In genomic region chr2:132093298-132093697, GRCm38 (mm10) we compare ENCODE assay signal across 26 mouse cellular contexts. TPM values are rescaled to one million over a fixed set of nuclear protein-coding genes. Genes with fewer than 3 reads are reported as not detected.
DNase-seq lines count a peak whose midpoint lies in the region; ATAC-seq lines count a peak whose summit lies in the region.
"Had no signal": no experiment of that assay in that cellular context is flagged by ENCODE, and none has a peak within 500 bp of the region (broad histone marks: within the 10 kb centered on the region; RNA-seq: fewer than 3 reads in every experiment).

No protein-coding gene starts in this region.

- peak overlapping the region; percentile 34; the same call in 1 of the 2 replicates for H3K27ac ChIP-seq in liver, embryonic 15.5 days (replicated peaks)
- H3K27ac ChIP-seq in liver, embryonic 12.5 days = no peak overlapping the region
- peak overlapping the region; percentile 85 for H3K27ac ChIP-seq in brown adipose tissue, adult 24 weeks (replicated peaks; ENCODE audit: low read depth, low read length)
- no peak overlapping the region for H3K27ac ChIP-seq in midbrain, embryonic 16.5 days (ENCODE audit: low read length)
- H3K27ac ChIP-seq: heart, embryonic 15.5 days; hindbrain, embryonic 12.5 days; limb, embryonic 13.5 days; midbrain, embryonic 13.5 days had no signal

- H3K9ac ChIP-seq in liver, embryonic 15.5 days = no peak overlapping the region
- H3K9ac ChIP-seq in liver, embryonic 12.5 days = no peak overlapping the region
- no peak overlapping the region for H3K9ac ChIP-seq in midbrain, embryonic 16.5 days (ENCODE audit: low read depth, low read length)
- H3K9ac ChIP-seq: heart, embryonic 15.5 days; hindbrain, embryonic 12.5 days; limb, embryonic 13.5 days; midbrain, embryonic 13.5 days had no signal

- no peak overlapping the region for H3K4me3 ChIP-seq in liver, embryonic 15.5 days (replicated peaks)
- no peak overlapping the region for H3K4me3 ChIP-seq in liver, embryonic 12.5 days
- H3K4me3 ChIP-seq in brown adipose tissue, adult 24 weeks (ENCODE audit: insufficient read depth, low read depth, low read length) = no peak overlapping the region
- H3K4me3 ChIP-seq in midbrain, embryonic 16.5 days (ENCODE audit: low read depth, low read length) = no peak overlapping the region
- H3K4me3 ChIP-seq: heart, embryonic 10.5 days; heart, embryonic 15.5 days; hindbrain, embryonic 12.5 days; limb, embryonic 13.5 days; megakaryocyte, embryonic 14.5 days; midbrain, embryonic 13.5 days had no signal

- H3K36me3 ChIP-seq in liver, embryonic 15.5 days (replicated peaks) = no peaks in the 10 kb centered on the region
- H3K36me3 ChIP-seq in liver, embryonic 12.5 days = peaks cover 10% of the 10 kb centered on the region
- H3K36me3 ChIP-seq in midbrain, embryonic 16.5 days (ENCODE audit: control insufficient read depth, insufficient read depth, low read length) = peaks cover 8% of the 10 kb centered on the region

- no peaks in the 10 kb centered on the region for H3K27me3 ChIP-seq in liver, embryonic 15.5 days
- no peaks in the 10 kb centered on the region for H3K27me3 ChIP-seq in liver, embryonic 12.5 days (replicated peaks)
- no peaks in the 10 kb centered on the region for H3K27me3 ChIP-seq in midbrain, embryonic 16.5 days (ENCODE audit: control insufficient read depth, insufficient read depth, low read depth, low read length)
- H3K27me3 ChIP-seq: heart, embryonic 15.5 days; hindbrain, embryonic 12.5 days; limb, embryonic 13.5 days; midbrain, embryonic 13.5 days had no signal

- WGBS in liver, embryonic 15.5 days (ENCODE audit: insufficient replicate concordance) = 73% methylated on average over 1 of the region's 1 CpGs
- WGBS in liver, embryonic 12.5 days (ENCODE audit: insufficient replicate concordance) = 76% methylated on average over 1 of the region's 1 CpGs
- 95% methylated on average over 1 of the region's 1 CpGs for WGBS in midbrain, embryonic 16.5 days

- peak; percentile 77 for DNase-seq in adipocyte (ENCODE audit: low spot score)
- no peak for DNase-seq in kidney, postnatal 10 days
- DNase-seq: adrenal gland, postnatal 10 days; B cell, adult 2 months; cerebellum, adult 18-20 months; cerebellum, postnatal 10 days; gastrocnemius, postnatal 14 days; heart, adult 11 months; kidney, adult 18-20 months; kidney, postnatal 4 days; lung, adult 2 months; lung, postnatal 14 days; right cerebral cortex, postnatal 4 days; thymus, postnatal 4 days had no signal

- no peak for ATAC-seq in liver, embryonic 15.5 days (ENCODE audit: insufficient read depth)
- no peak for ATAC-seq in liver, embryonic 12.5 days
- ATAC-seq in megakaryocyte progenitor cell, adult 5-6 weeks (replicated peaks; ENCODE audit: poor library complexity) = peak; percentile 29
- ATAC-seq in midbrain, embryonic 16.5 days = no peak
- ATAC-seq: forebrain, embryonic 14.5 days; midbrain, embryonic 13.5 days had no signal

- peaks cover 22% of the 10 kb centered on the region for H3K4me1 ChIP-seq in liver, embryonic 15.5 days (replicated peaks)
- peaks cover 28% of the 10 kb centered on the region for H3K4me1 ChIP-seq in liver, embryonic 12.5 days
- H3K4me1 ChIP-seq in brown adipose tissue, adult 24 weeks (ENCODE audit: control insufficient read depth, insufficient read depth, insufficient read length, low read length) = peaks cover 13% of the 10 kb centered on the region
- no peaks in the 10 kb centered on the region for H3K4me1 ChIP-seq in midbrain, embryonic 16.5 days (ENCODE audit: control insufficient read depth, insufficient read depth, low read length)
- H3K4me1 ChIP-seq: hindbrain, embryonic 12.5 days; limb, embryonic 13.5 days; midbrain, embryonic 13.5 days had no signal

- H3K4me2 ChIP-seq in liver, embryonic 15.5 days = no peak overlapping the region
- no peak overlapping the region for H3K4me2 ChIP-seq in liver, embryonic 12.5 days
- H3K4me2 ChIP-seq in midbrain, embryonic 16.5 days (ENCODE audit: low read length) = no peak overlapping the region
- H3K4me2 ChIP-seq: heart, embryonic 15.5 days; hindbrain, embryonic 12.5 days; limb, embryonic 13.5 days; midbrain, embryonic 13.5 days had no signal

- no peaks in the 10 kb centered on the region for H3K9me3 ChIP-seq in liver, embryonic 15.5 days (replicated peaks)
- H3K9me3 ChIP-seq in liver, embryonic 12.5 days (replicated peaks) = no peaks in the 10 kb centered on the region
- no peaks in the 10 kb centered on the region for H3K9me3 ChIP-seq in midbrain, embryonic 16.5 days (replicated peaks; ENCODE audit: control insufficient read depth, low read length, poor library complexity, severe bottlenecking)
- H3K9me3 ChIP-seq: heart, embryonic 10.5 days; heart, embryonic 15.5 days; hindbrain, embryonic 12.5 days; limb, embryonic 13.5 days; megakaryocyte, embryonic 14.5 days; midbrain, embryonic 13.5 days had no signal

RNA-seq across cellular contexts. Expression of gene Slc23a2, which starts 51.6 kb away (rescaled TPM):
- polyA plus RNA-seq in liver, embryonic 15.5 days (2015; fragmentation: Nextera tagmentation; extraction: Ambion mirVana) = 3.0 and 3.7 TPM in 2 replicates
- polyA plus RNA-seq in liver, embryonic 12.5 days (2016; fragmentation: Nextera tagmentation; extraction: Ambion mirVana) = 3.0 and 5.1 TPM in 2 replicates
- polyA plus RNA-seq in brown adipose tissue, adult 24 weeks (2012; ENCODE audit: insufficient read depth, insufficient read length, missing spikeins) = 4.5 and 12.3 TPM in 2 replicates
- total RNA-seq in megakaryocyte progenitor cell, adult 5-6 weeks (2015) = 5.4 and 6.7 TPM in 2 replicates
- 7.4 and 25.7 TPM in 2 replicates for total RNA-seq in megakaryocyte progenitor cell, adult 5-6 weeks (2017)
- 32.6 and 37.9 TPM in 2 replicates for polyA plus RNA-seq in midbrain, embryonic 16.5 days (2015; fragmentation: Nextera tagmentation; extraction: Ambion mirVana)

Comparison
In these comparisons a context has a peak if more than half of its experiments do, and no peak if none do; other contexts are left out.
1. H3K27ac ChIP-seq: peak in liver, embryonic 15.5 days (single experiment) and brown adipose tissue, adult 24 weeks (single experiment); none in liver, embryonic 12.5 days (single experiment) and midbrain, embryonic 16.5 days (single experiment).